Mouse (Mus musculus): ENCODE results near the gene Mup4. TPM values are rescaled to one million over a fixed set of nuclear protein-coding genes. Genes with fewer than 3 reads are reported as not detected.
A peak's percentile ranks its signal among the peaks of the same experiment; 100 is the strongest.
"Not testable (repeated sequence)": the region's sequence is repeated elsewhere in the genome, so short reads cannot be mapped to it uniquely, and the experiment has no call there.

Gene Mup4
- polyA plus RNA-seq (2012; rRNA removed) = not detected in 2 replicates

- DNase-seq (ENCODE audit: extremely low spot score in 1 of 2, low spot score in 1 of 2) = no peak
Observed at GRCm38 (mm10) chr4:59960610-59961009, at the start of gene Mup4. Mup4 (minus strand) TSS chr4:59960710.

GRCm38 (mm10) chr4:59997894-59998293 is 37.4 kb upstream of the Mup4 start:
- not testable (repeated sequence) for DNase-seq (ENCODE audit: extremely low spot score in 1 of 2, low spot score in 1 of 2)

- DNase-seq (ENCODE audit: extremely low spot score in 1 of 2, low spot score in 1 of 2) = no peak
Observed at GRCm38 (mm10) chr4:59963405-59964344, 3.2 kb upstream of the Mup4 start, which contains the start of gene Mup6. Mup6 (plus strand) TSS chr4:59964294.

DNA sequence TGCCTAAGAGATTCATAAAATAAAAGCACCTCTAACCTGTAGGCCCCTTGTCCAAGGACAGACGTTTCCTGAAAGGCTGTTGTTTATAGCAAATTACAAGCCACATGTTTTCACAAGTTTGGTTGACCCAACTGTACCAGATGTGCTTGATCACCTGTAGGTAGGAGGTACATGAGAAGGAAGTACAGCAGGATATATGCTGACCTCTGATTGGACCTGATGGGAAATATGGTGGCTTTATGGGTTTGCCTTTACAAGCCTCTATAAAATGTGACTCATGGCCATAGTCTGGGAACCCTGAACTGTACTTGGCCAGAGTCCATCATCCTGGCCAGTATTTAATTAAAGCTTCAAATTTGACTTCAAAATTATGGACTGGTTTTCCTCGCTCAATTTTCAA is 23.0 kb downstream of the Mup4 start:
- no peak for DNase-seq (ENCODE audit: extremely low spot score in 1 of 2, low spot score in 1 of 2)

DNA sequence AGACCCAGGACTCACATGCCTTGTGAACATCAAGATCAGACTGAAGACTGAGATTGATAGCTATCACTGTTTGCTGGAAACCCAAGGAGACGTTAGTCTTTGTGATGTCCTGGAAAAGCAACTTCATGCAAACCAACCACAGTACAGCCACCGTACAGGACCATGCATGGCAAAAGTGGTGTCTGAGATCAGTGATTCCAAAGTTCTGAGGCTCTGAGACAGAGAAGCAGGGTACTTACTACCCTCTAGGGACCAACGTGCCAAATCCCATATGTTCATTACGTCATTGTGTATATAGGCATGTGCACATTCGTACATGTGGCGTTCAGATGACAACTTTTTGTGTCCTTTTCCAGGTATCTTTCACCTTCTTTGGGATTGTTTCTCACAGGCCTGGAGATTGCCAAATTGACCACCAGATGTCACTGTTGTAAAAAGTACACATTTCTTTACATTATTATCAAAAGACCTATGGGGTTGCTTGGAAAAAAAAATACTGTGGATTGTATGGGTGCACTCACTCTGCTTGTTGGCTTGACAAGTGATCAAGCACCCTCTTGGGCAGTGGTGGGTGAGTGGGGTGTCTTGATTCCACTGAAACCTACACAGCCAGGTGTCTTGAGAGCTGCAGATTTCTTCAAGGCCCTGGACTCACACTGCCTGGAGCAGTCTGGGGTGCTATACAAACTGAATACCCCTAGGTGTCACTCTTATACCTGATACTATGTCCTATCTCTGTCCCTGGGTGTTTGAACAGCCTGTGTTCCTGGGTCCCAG is 27.8 kb downstream of the Mup4 start:
- DNase-seq (ENCODE audit: extremely low spot score in 1 of 2, low spot score in 1 of 2) = peak in 1 of 2 experiments; percentile 16

- DNase-seq (ENCODE audit: extremely low spot score in 1 of 2, low spot score in 1 of 2) = peak; percentile 58 to 79
Observed at GRCm38 (mm10) chr4:59928347-59928746, 32.2 kb downstream of the Mup4 start.

DNA sequence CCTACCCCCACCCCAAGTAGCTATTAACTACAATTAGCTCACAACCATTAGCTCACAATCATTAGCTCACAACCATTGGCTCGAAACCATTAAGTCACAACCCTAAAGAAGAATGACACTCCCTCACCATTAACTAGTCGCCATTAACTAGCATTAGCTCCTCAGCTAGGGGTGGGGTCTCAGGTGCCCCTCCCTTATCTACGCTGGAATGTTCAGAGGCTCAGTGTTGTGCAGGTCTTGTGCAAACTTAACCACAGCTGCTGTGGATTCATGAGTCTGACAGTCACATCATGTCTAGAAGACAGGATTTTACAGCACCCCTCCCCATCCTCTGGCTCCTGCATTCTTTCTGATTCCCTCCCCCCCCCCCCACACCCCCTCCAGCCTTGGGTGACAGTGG is 32.8 kb downstream of the Mup4 start:
- no peak for DNase-seq (ENCODE audit: extremely low spot score in 1 of 2, low spot score in 1 of 2)

DNA sequence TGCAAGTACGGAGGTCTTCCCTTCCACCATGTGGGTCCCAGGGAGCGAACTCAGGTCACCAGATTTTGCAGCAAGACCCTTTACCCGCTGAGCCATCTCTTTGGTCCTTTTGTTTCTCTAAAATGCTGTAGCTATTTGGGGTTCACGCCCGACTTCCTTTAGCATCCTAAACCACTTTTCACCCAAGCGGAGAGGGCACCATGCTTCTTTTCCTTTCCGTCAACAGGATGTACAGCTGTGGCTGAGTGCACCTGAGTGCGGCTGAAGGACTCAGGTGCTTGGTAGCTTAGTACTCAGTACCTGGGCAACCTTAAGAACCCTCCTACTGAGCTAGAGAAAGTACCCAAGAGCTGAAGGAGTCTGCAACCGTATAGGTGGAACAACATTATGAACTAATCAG is 35.4 kb downstream of the Mup4 start:
- no peak for DNase-seq (ENCODE audit: extremely low spot score in 1 of 2, low spot score in 1 of 2)

- no peak for DNase-seq (ENCODE audit: extremely low spot score in 1 of 2, low spot score in 1 of 2)
Observed at GRCm38 (mm10) chr4:59917966-59918365, 42.5 kb downstream of the Mup4 start.

GRCm38 (mm10) chr4:59914608-59915403 is 45.7 kb downstream of the Mup4 start, which contains the start of gene Slc46a2:
Slc46a2 (minus strand) TSS chr4:59915056.
- DNase-seq (ENCODE audit: extremely low spot score in 1 of 2, low spot score in 1 of 2) = no peak

DNA sequence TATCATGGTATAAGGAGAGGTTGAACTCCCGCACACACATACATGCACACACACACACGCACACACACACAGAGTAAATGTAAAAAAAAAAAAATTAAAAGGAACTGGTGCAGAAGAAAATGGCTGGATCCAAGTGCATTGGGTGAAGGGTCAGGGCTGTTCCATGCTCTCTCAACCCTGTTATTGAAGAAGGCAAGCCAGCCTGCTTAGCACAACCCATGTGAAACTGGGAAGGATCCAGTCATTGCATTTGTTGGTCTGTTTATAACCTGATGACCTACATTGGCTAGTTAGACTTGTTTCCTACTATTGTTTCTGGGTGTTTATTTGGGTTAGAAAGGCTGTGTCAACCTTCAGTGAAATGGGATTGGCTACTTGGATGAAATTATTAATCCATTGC is 51.7 kb downstream of the Mup4 start:
- DNase-seq (ENCODE audit: extremely low spot score in 1 of 2, low spot score in 1 of 2) = no peak

DNA sequence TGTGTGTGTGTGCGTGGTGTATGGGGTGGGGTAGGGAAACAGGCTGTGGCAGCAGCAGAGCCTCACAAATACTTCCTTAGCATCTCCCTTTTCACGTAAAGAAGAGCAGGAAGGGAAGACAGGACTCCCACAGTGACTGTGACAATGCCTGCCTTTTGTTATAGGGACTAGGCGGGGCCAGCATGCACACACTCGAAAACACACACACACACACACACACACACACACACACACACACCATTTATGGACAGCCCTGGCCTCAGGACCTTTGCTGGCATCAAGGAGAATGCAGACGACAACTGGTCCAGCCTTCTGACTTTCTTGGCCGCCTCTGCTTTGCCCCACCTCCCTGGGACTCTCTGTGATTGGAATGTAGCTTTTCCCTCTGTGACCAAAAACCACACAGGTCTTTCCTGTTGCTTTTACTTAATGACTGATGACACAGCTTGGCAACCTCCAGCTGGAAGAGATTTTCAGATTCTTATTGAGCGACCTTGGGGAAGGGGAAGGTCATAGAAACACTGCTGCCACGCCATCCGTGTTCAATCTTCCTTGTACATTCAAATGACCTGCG is 52.8 kb downstream of the Mup4 start:
- DNase-seq (ENCODE audit: extremely low spot score in 1 of 2, low spot score in 1 of 2) = no peak

- no peak for DNase-seq (ENCODE audit: extremely low spot score in 1 of 2, low spot score in 1 of 2)
Observed at GRCm38 (mm10) chr4:59907092-59907491, 53.4 kb downstream of the Mup4 start.

Other genes starting within 250 kb of the Mup4 start
- 20.8 and 22.1 TPM in 2 replicates for gene Inip, start 159.1 kb downstream of the Mup4 start, polyA plus RNA-seq (2012; rRNA removed)
- 11.9 and 13.0 TPM in 2 replicates for gene Snx30, start 154.9 kb downstream of the Mup4 start, polyA plus RNA-seq (2012; rRNA removed)
- not detected in 2 replicates for gene Slc46a2, start 45.7 kb downstream of the Mup4 start, polyA plus RNA-seq (2012; rRNA removed)
- not detected in 2 replicates for gene Mup6, start 3.6 kb upstream of the Mup4 start, polyA plus RNA-seq (2012; rRNA removed)
- gene Mup7, start 109.8 kb upstream of the Mup4 start, polyA plus RNA-seq (2012; rRNA removed) = not detected in 2 replicates
- gene Mup2, start 193.6 kb upstream of the Mup4 start, polyA plus RNA-seq (2012; rRNA removed) = not detected in 2 replicates

Data from frontal cortex, adult 2 months (tissue).